Mouse (Mus musculus) heart, embryonic 11.5 days (tissue): ENCODE results near the gene Armc8. TPM values are rescaled to one million over a fixed set of nuclear protein-coding genes. Genes with fewer than 3 reads are reported as not detected.

Experiments
- ATAC-seq: fragments of 200-750 bp; cut with Nextera tagmentation; replicated peaks from 2 replicates; pipeline ENCODE4 v1.8.0; 2017; ENCODE audit warnings: moderate library complexity; ENCODE audit not compliant: insufficient number of reproducible peaks, low FRiP score, low TSS enrichment
- H3K27ac ChIP-seq: fragments of 300-500 bp; sonication (generic); 2 replicates; pipeline ENCODE4 v1.5.1; 2014; ENCODE audit warnings: mild to moderate bottlenecking, low read depth, low read length
- H3K27me3 ChIP-seq: fragments of 300-500 bp; sonication (generic); 2 replicates; pipeline ENCODE4 v1.6.1; 2014; ENCODE audit warnings: mild to moderate bottlenecking, low read length, mixed read lengths; ENCODE audit not compliant: control insufficient read depth, insufficient read depth
- H3K36me3 ChIP-seq: fragments of 300-500 bp; sonication (generic); 2 replicates; pipeline ENCODE4 v1.6.1; 2014; ENCODE audit warnings: mild to moderate bottlenecking, low read length, moderate library complexity, mixed read lengths; ENCODE audit not compliant: control insufficient read depth, insufficient read depth
- H3K4me1 ChIP-seq: fragments of 300-500 bp; sonication (generic); 2 replicates; pipeline ENCODE4 v1.6.1; 2014; ENCODE audit warnings: low read length; ENCODE audit not compliant: control insufficient read depth, insufficient read depth
- H3K4me2 ChIP-seq: fragments of 300-500 bp; sonication (generic); 2 replicates; pipeline ENCODE4 v1.6.1; 2014; ENCODE audit warnings: mild to moderate bottlenecking, moderate library complexity
- H3K4me3 ChIP-seq: fragments of 300-500 bp; sonication (generic); 2 replicates; pipeline ENCODE4 v1.5.1; 2014; ENCODE audit warnings: low read depth, low read length
- H3K9ac ChIP-seq: fragments of 300-500 bp; sonication (generic); 2 replicates; pipeline ENCODE4 v1.6.1; 2014; ENCODE audit warnings: mild to moderate bottlenecking, low read depth, low read length, moderate library complexity
- H3K9me3 ChIP-seq: fragments of 300-500 bp; sonication (generic); replicated peaks from 2 replicates; pipeline ENCODE4 v1.6.1; 2016; ENCODE audit warnings: low read length; ENCODE audit not compliant: control insufficient read depth
- WGBS: fragments of 180-500 bp; shearing (Covaris S2); extraction: QIAGEN DNeasy Blood & Tissue Kit; methylation state at CpG from one replicate; pipeline ENCODE4 v1.1.7; 2014; ENCODE audit not compliant: insufficient replicate concordance; 5-methylcytosine and 5-hydroxymethylcytosine counted together
- polyA plus RNA-seq: library from polyadenylated mRNA; unstranded; fragments of >200 nt; fragmentation: Nextera tagmentation; extraction: Ambion mirVana; gene quantifications from 2 replicates; pipeline ENCODE4 v1.2.1, GENCODE M21; 2014

Armc8 gene
- polyA plus RNA-seq, 1 experiment from 2014 or later = 24.4 TPM

DNA sequence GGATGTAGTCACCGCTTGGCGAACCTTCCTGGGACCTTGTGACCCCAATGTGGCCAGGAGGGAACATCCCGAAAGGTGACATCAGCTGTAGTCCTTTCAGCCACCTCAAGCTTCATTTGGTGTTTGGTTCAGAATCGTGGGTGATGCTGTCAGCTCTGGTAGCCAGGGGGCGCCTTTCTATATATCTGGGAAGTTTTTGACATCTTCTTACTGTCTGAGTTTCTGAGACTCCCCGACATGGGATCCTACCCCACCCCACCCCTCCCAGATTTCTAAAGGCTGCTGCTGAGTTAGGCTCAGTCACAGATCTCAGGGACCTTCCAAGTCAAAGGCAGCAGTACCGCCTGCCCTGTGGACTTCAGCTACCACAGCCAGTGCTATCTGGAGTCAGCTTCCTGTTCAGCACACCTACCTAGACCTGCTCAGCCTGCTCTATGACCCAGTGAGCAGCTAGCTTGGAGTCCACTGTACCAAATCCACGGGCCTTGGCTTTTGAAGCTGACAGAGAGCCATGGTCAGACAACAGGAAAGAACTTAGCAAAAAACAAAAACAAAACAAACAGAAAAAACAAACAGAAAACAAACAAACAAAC lies 98.9 kb downstream of the Armc8 start:
- Histone ChIP-seq H3K36me3 (no peaks in the 10 kb centered on the region), H3K27ac (no peak overlapping the region), H3K4me3 (no peak overlapping the region), H3K27me3 (no peaks in the 10 kb centered on the region), H3K9ac (no peak overlapping the region), H3K4me2 (no peak overlapping the region), H3K9me3 (no peaks in the 10 kb centered on the region), H3K4me1 (no peaks in the 10 kb centered on the region)
- no peak for ATAC-seq
- WGBS = 63% methylated on average over 8 of the region's 8 CpGs

- Histone ChIP-seq H3K27me3 (no peaks in the 10 kb centered on the region), H3K4me2 (no peak overlapping the region), H3K36me3 (no peaks in the 10 kb centered on the region), H3K4me3 (no peak overlapping the region), H3K9ac (no peak overlapping the region), H3K27ac (no peak overlapping the region), H3K4me1 (no peaks in the 10 kb centered on the region), H3K9me3 (no peaks in the 10 kb centered on the region)
- ATAC-seq = no peak
- 82% methylated on average over 9 of the region's 9 CpGs for WGBS
Measured at GRCm38 (mm10) chr9:99468572-99468971, 100.1 kb downstream of the Armc8 start.

- H3K9me3 ChIP-seq = no peaks in the 10 kb centered on the region
- ATAC-seq = no peak
- H3K36me3 ChIP-seq = no peaks in the 10 kb centered on the region
- H3K27me3 ChIP-seq = no peaks in the 10 kb centered on the region; the same call in 1 of the 2 replicates
- no peak overlapping the region for H3K4me2 ChIP-seq
- 77% methylated on average over 6 of the region's 6 CpGs for WGBS
- no peaks in the 10 kb centered on the region for H3K4me1 ChIP-seq
- H3K27ac ChIP-seq = no peak overlapping the region
- no peak overlapping the region for H3K9ac ChIP-seq
- H3K4me3 ChIP-seq = no peak overlapping the region
Measured at GRCm38 (mm10) chr9:99464876-99465275, 103.8 kb downstream of the Armc8 start.

DNA sequence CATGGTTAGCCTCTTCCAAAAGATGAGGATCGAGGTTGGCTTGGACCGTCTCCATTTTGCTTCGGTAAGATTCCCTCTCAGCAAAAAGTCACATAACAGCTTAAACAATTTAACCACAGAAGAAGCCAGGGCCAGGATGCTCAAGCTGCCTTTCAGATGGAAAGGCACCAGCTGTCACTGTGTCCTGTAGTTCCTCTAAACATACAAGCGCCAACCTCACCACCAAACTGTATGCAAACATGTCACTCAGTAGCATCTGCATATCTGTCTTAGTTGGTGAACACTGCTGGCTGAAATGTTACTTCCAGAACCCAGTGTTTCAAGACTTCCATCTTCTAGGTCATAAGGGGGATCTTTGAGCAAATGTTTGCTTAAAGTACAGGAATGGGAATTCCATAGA lies 109.0 kb downstream of the Armc8 start:
- no peaks in the 10 kb centered on the region for H3K4me1 ChIP-seq
- no peaks in the 10 kb centered on the region; the same call in 1 of the 2 replicates for H3K27me3 ChIP-seq
- no peak overlapping the region for H3K9ac ChIP-seq
- no peak overlapping the region for H3K4me3 ChIP-seq
- no peaks in the 10 kb centered on the region for H3K9me3 ChIP-seq
- H3K36me3 ChIP-seq = no peaks in the 10 kb centered on the region
- no peak for ATAC-seq
- H3K27ac ChIP-seq = no peak overlapping the region
- WGBS = 85% methylated on average over 4 of the region's 4 CpGs
- H3K4me2 ChIP-seq = no peak overlapping the region

DNA sequence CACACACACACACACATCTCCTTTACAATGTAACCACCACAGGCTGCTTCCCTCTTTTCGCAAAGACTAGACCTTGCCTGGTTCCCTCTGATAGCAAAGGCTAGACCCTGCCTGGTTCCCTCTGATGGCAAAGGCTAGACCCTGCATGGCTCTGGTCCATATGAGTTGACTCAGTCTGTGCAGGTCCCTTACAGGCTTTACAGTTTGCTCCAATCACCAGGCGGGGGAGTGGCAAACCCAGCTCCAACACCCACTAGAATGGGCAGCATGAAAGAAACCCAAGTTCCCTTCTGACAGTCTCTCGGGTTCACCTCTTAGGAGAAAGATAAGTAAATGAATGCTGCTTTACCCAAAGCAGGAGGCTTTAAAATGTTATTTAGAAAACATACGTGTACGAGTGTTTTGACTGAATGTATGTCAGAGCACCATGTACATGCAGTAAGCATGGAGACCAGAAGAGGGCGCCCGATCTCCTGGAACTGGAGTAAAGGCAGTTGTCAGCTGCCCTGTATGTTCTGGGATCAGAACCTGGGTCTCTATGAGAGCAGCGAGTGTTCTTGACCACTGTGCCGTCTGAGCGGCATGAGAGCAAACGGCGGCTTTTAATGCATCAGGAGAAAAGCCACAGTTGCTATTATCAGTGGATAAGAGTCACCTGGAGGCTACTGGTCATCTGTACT lies 110.0 kb downstream of the Armc8 start:
- no peak for ATAC-seq
- no peak overlapping the region for H3K4me2 ChIP-seq
- 38% methylated on average over 12 of the region's 12 CpGs for WGBS

GRCm38 (mm10) chr9:99454211-99454610 lies 114.5 kb downstream of the Armc8 start:
- H3K9ac ChIP-seq = no peak overlapping the region
- H3K27ac ChIP-seq = no peak overlapping the region
- H3K36me3 ChIP-seq = no peaks in the 10 kb centered on the region
- no peaks in the 10 kb centered on the region for H3K9me3 ChIP-seq
- H3K4me1 ChIP-seq = no peaks in the 10 kb centered on the region
- 78% methylated on average over 4 of the region's 4 CpGs for WGBS
- peaks cover 14% of the 10 kb centered on the region for H3K27me3 ChIP-seq
- no peak for ATAC-seq
- no peak overlapping the region for H3K4me3 ChIP-seq
- no peak overlapping the region for H3K4me2 ChIP-seq

More for the DNA sequence above, 110.0 kb downstream of the Armc8 start:
- Histone ChIP-seq H3K27me3 (no peaks in the 10 kb centered on the region; the same call in 1 of the 2 replicates), H3K4me3 (no peak overlapping the region), H3K4me1 (no peaks in the 10 kb centered on the region), H3K36me3 (no peaks in the 10 kb centered on the region), H3K9ac (no peak overlapping the region), H3K27ac (no peak overlapping the region), H3K9me3 (no peaks in the 10 kb centered on the region)

- Histone ChIP-seq H3K27me3 (peaks cover 14% of the 10 kb centered on the region), H3K27ac (no peak within 1 kb of the TSS), H3K4me3 (no peak within 1 kb of the TSS), H3K36me3 (no peaks in the 10 kb centered on the region), H3K4me1 (no peaks in the 10 kb centered on the region), H3K9me3 (no peaks in the 10 kb centered on the region), H3K4me2 (peak within 1 kb of the TSS; percentile 27), H3K9ac (no peak within 1 kb of the TSS)
- 6% methylated on average over 14 of the region's 14 CpGs for WGBS
- ATAC-seq = no peak
Measured at GRCm38 (mm10) chr9:99451161-99451560, 117.5 kb downstream of the Armc8 start, which contains the start of gene Nme9. Nme9 (plus strand) TSS chr9:99451475.

DNA sequence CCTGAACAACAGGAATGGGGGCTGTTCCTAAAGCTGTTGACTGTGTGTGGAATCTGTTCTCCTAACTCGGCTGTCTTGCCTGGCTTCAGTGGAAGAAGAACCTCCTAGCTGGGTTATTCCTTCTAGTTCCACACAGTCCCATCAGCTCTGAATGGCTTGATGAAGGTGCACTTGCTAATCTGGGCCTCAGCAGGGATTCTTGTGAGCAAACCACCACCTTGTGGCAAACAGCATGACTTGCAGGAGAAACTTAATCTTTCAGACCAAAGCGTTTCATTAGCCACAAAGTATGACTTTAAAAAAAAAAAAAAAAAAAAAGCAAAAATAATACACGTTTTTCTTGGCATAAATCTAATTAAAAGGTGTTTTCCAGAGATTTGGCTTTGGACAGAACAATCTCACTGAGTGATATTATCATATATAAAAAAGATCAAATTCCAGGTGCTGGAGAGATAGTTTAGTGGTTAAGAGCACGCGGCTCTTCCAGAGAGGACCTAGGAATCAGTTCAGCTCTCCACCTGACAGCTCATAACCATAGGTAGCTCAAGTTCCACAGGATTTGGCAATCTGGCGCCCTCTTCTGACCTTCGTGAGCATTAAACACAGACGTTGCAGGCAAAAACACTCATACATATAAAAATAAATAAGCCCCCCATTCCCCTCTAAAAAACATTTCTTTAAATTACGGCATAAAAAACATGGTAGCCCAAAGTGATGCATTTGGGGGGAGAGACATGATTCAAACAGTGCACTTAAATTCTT lies 118.6 kb downstream of the Armc8 start:
- Histone ChIP-seq H3K9ac (no peak overlapping the region), H3K4me3 (no peak overlapping the region), H3K9me3 (no peaks in the 10 kb centered on the region), H3K4me2 (no peak overlapping the region), H3K4me1 (no peaks in the 10 kb centered on the region), H3K36me3 (no peaks in the 10 kb centered on the region), H3K27me3 (peaks cover 14% of the 10 kb centered on the region), H3K27ac (no peak overlapping the region)
- ATAC-seq = no peak
- WGBS = 36% methylated on average over 9 of the region's 9 CpGs
